ENCODE assay signal across 7 mouse cellular contexts in the genomic region with DNA sequence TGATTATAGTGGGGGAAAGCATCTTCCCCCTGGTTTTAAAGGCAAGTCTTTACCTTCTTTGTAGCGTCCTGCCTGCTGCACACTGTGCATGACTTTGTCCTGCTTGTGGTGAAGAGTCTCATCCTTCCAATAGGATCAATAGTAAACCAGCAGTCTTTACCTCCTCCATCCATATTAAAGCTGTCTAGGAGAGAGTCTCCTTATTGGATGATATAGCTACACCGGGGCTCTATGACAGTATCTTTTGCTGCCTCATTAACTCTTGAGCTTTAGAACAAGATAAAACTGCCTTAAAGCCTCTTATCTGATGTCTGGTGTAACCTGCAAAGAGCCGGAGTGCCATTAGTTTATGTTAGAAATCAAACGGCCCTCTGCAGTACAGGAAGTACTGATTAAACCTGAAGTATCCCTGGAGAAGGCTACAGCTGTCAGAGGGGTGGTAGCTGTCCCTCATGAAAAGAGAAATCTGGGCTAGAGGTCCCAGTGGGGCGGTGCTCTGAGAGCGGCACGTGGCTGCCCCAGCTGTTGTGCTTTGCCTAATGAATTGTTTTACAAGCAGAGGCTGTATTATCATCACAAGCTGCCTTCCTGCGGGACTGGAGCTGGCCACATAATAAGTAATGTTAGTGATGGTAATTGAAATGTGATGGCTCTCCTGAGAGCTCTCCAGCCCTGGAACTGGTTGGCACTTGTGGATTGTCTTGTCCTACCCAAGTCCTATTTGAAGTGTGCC. TPM values are rescaled to one million over a fixed set of nuclear protein-coding genes. Genes with fewer than 3 reads are reported as not detected.
DNase-seq lines count a peak whose midpoint lies in the region; ATAC-seq lines count a peak whose summit lies in the region.

No protein-coding gene starts in this region.

- no peak overlapping the region for H3K4me3 ChIP-seq in embryonic facial prominence, embryonic 11.5 days (ENCODE audit: low read depth, low read length)
- no peak overlapping the region for H3K4me3 ChIP-seq in hindbrain, embryonic 13.5 days

- no peaks in the 10 kb centered on the region for H3K36me3 ChIP-seq in embryonic facial prominence, embryonic 11.5 days (replicated peaks; ENCODE audit: control insufficient read depth, insufficient read depth, low read depth, low read length)
- no peaks in the 10 kb centered on the region for H3K36me3 ChIP-seq in hindbrain, embryonic 13.5 days

- H3K4me1 ChIP-seq in embryonic facial prominence, embryonic 11.5 days (ENCODE audit: control insufficient read depth, insufficient read depth, low read length) = no peaks in the 10 kb centered on the region
- H3K4me1 ChIP-seq in hindbrain, embryonic 13.5 days (replicated peaks) = peaks cover 10% of the 10 kb centered on the region

- H3K4me2 ChIP-seq in embryonic facial prominence, embryonic 11.5 days (ENCODE audit: low read depth, low read length) = no peak overlapping the region
- peak overlapping the region; percentile 27 for H3K4me2 ChIP-seq in hindbrain, embryonic 13.5 days

- no peak overlapping the region for H3K27ac ChIP-seq in embryonic facial prominence, embryonic 11.5 days (replicated peaks; ENCODE audit: low read depth, low read length)
- peak overlapping the region; percentile 69 for H3K27ac ChIP-seq in hindbrain, embryonic 13.5 days

- H3K27me3 ChIP-seq in embryonic facial prominence, embryonic 11.5 days (ENCODE audit: control insufficient read depth, insufficient read depth, low read length) = no peaks in the 10 kb centered on the region
- H3K27me3 ChIP-seq in hindbrain, embryonic 13.5 days = peaks cover 63% of the 10 kb centered on the region

- no peaks in the 10 kb centered on the region for H3K9me3 ChIP-seq in embryonic facial prominence, embryonic 11.5 days (replicated peaks; ENCODE audit: control insufficient read depth, low read length)
- H3K9me3 ChIP-seq in hindbrain, embryonic 13.5 days = no peaks in the 10 kb centered on the region

- DNase-seq in brain, adult 2 months (ENCODE audit: low read depth, low spot score) = peak; percentile 51
- peak; percentile 12 for DNase-seq in embryonic facial prominence, embryonic 11.5 days (ENCODE audit: low spot score)
- DNase-seq in lung, postnatal 14 days = peak; percentile 9
- no peak for DNase-seq in cerebellum, postnatal 14 days

- ATAC-seq in embryonic facial prominence, embryonic 11.5 days (replicated peaks; ENCODE audit: insufficient number of reproducible peaks, low FRiP score, low TSS enrichment, low read depth) = peak; percentile 59
- peak; percentile 87 for ATAC-seq in hindbrain, embryonic 13.5 days (ENCODE audit: low FRiP score)
- ATAC-seq in megakaryocyte, adult 5-6 weeks (ENCODE audit: poor library complexity, severe bottlenecking) = no peak
- no peak for ATAC-seq in granulocyte monocyte progenitor cell, adult 5-6 weeks (replicated peaks; ENCODE audit: poor library complexity, severe bottlenecking)

- WGBS in embryonic facial prominence, embryonic 11.5 days = 43% methylated on average over 8 of the region's 8 CpGs
- 18% methylated on average over 8 of the region's 8 CpGs for WGBS in hindbrain, embryonic 13.5 days

- H3K9ac ChIP-seq in embryonic facial prominence, embryonic 11.5 days (replicated peaks; ENCODE audit: low read length) = no peak overlapping the region
- H3K9ac ChIP-seq in hindbrain, embryonic 13.5 days = no peak overlapping the region

RNA-seq across cellular contexts. Expression of a gene that starts 36.3 kb away (rescaled TPM):
- 35.8 and 36.1 TPM in 2 replicates for polyA plus RNA-seq in embryonic facial prominence, embryonic 11.5 days (2014; fragmentation: Nextera tagmentation; extraction: Ambion mirVana)
- polyA plus RNA-seq in hindbrain, embryonic 13.5 days (2015; fragmentation: Nextera tagmentation; extraction: Ambion mirVana) = 34.8 and 36.1 TPM in 2 replicates
- total RNA-seq in megakaryocyte, adult 5-6 weeks (2015) = 12.5 and 14.9 TPM in 2 replicates
- total RNA-seq in megakaryocyte, adult 5-6 weeks (2017) = 10.7 and 21.3 TPM in 2 replicates
- 13.3 and 19.3 TPM in 2 replicates for total RNA-seq in granulocyte monocyte progenitor cell, adult 5-6 weeks (2014; fragmentation: Nextera tagmentation)
- total RNA-seq in granulocyte monocyte progenitor cell, adult 5-6 weeks (2017) = 11.1 and 24.3 TPM in 2 replicates

RNA-seq across cellular contexts. Expression of a gene that starts 36.7 kb away (rescaled TPM):
- 31.4 and 33.5 TPM in 2 replicates for polyA plus RNA-seq in embryonic facial prominence, embryonic 11.5 days (2014; fragmentation: Nextera tagmentation; extraction: Ambion mirVana)
- 30.3 and 32.9 TPM in 2 replicates for polyA plus RNA-seq in hindbrain, embryonic 13.5 days (2015; fragmentation: Nextera tagmentation; extraction: Ambion mirVana)
- total RNA-seq in megakaryocyte, adult 5-6 weeks (2015) = 8.6 and 9.3 TPM in 2 replicates
- 4.3 and 5.9 TPM in 2 replicates for total RNA-seq in megakaryocyte, adult 5-6 weeks (2017)
- 10.4 and 13.2 TPM in 2 replicates for total RNA-seq in granulocyte monocyte progenitor cell, adult 5-6 weeks (2014; fragmentation: Nextera tagmentation)
- total RNA-seq in granulocyte monocyte progenitor cell, adult 5-6 weeks (2017) = 8.0 and 10.9 TPM in 2 replicates

Comparison
In these comparisons a context has a peak if more than half of its experiments do, and no peak if none do; other contexts are left out.
1. DNase-seq: peak in brain, adult 2 months (single experiment), embryonic facial prominence, embryonic 11.5 days (single experiment) and lung, postnatal 14 days (single experiment); none in cerebellum, postnatal 14 days (0 of 2).
2. ATAC-seq: peak in embryonic facial prominence, embryonic 11.5 days (single experiment) and hindbrain, embryonic 13.5 days (single experiment); none in megakaryocyte, adult 5-6 weeks (single experiment) and granulocyte monocyte progenitor cell, adult 5-6 weeks (single experiment).